Mouse (Mus musculus) skeletal muscle tissue, adult 2 months (tissue): ENCODE data around the gene Akap13.

Source experiments
- DNase-seq: peaks from one replicate; pipeline ENCODE4 v3.0.0-alpha.2; 2012; ENCODE audit warnings: low read depth, low spot score

Gene Akap13

GRCm38 (mm10) chr7:75664455-75664854 lies 209.1 kb downstream of the Akap13 start:
- no peak for DNase-seq

GRCm38 (mm10) chr7:75666982-75667381 lies 211.6 kb downstream of the Akap13 start:
- DNase-seq, result no peak

- no peak for DNase-seq
These were observed 212.2 kb downstream of the Akap13 start for GRCm38 (mm10) chr7:75667531-75667930.

- DNase-seq, result no peak
These were observed 213.1 kb downstream of the Akap13 start for GRCm38 (mm10) chr7:75668396-75668795.

- DNase-seq, result no peak
These were observed 214.1 kb downstream of the Akap13 start for GRCm38 (mm10) chr7:75669416-75669815.

GRCm38 (mm10) chr7:75679631-75680030 lies 224.3 kb downstream of the Akap13 start:
- DNase-seq, result no peak

- peak; percentile 57 for DNase-seq
These were observed 227.6 kb downstream of the Akap13 start for GRCm38 (mm10) chr7:75682901-75683300.

- no peak for DNase-seq
These were observed 228.1 kb downstream of the Akap13 start for GRCm38 (mm10) chr7:75683410-75683809.

GRCm38 (mm10) chr7:75684976-75685375 lies 229.6 kb downstream of the Akap13 start:
- no peak for DNase-seq

GRCm38 (mm10) chr7:75686046-75686826 lies 230.9 kb downstream of the Akap13 start:
- DNase-seq, result no peak

GRCm38 (mm10) chr7:75686827-75687164 lies 231.5 kb downstream of the Akap13 start:
- no peak for DNase-seq

GRCm38 (mm10) chr7:75688144-75688543 lies 232.8 kb downstream of the Akap13 start:
- no peak for DNase-seq

GRCm38 (mm10) chr7:75694777-75695176 lies 239.4 kb downstream of the Akap13 start:
- no peak for DNase-seq

GRCm38 (mm10) chr7:75699836-75700235 lies 244.5 kb downstream of the Akap13 start:
- DNase-seq, result no peak

GRCm38 (mm10) chr7:75700771-75701345 lies 245.5 kb downstream of the Akap13 start:
- DNase-seq, result no peak

- DNase-seq, result no peak
These were observed 246.4 kb downstream of the Akap13 start for GRCm38 (mm10) chr7:75701761-75702160.

- DNase-seq, result no peak
These were observed 247.0 kb downstream of the Akap13 start for GRCm38 (mm10) chr7:75702368-75702767.

GRCm38 (mm10) chr7:75702966-75703645 lies 247.8 kb downstream of the Akap13 start:
- no peak for DNase-seq

- DNase-seq, result no peak
These were observed 249.5 kb downstream of the Akap13 start for GRCm38 (mm10) chr7:75704862-75705261.

- DNase-seq, result no peak
These were observed 254.6 kb downstream of the Akap13 start for GRCm38 (mm10) chr7:75709936-75710335.

- DNase-seq, result no peak
These were observed 255.6 kb downstream of the Akap13 start for GRCm38 (mm10) chr7:75710920-75711319.

- no peak for DNase-seq
These were observed 256.1 kb downstream of the Akap13 start for GRCm38 (mm10) chr7:75711436-75711835.

- DNase-seq, result peak; percentile 48
These were observed 257.5 kb downstream of the Akap13 start for GRCm38 (mm10) chr7:75712808-75713207.
